Mouse (Mus musculus): Measurements from ENCODE around the gene Lats2.
A peak's percentile ranks its signal among the peaks of the same experiment; 100 is the strongest.
"Not testable (repeated sequence)": the region's sequence is repeated elsewhere in the genome, so short reads cannot be mapped to it uniquely, and the experiment has no call there.

Lats2 gene

DNA sequence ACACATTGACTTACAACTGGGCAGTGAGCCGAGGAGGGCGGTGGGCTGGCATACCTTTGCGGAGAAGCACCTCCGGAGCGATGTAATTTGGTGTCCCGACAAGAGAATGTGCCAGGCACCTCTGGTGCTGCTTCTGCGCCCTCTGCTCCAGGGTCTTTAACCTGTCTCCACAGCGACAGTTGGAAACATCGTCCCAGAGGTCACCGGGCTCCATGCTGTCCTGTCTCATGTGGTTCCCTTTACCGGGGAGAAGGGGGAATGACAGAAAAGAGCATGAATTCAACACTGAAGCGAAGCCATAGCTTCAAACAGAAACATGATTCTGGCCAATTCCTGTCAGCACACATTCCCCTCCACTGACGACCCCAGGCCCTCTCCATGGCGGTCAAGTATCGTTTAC, 62.1 kb downstream of the Lats2 start:
- DNase-seq (ENCODE audit: extremely low read depth, low read depth), result no peak

DNA sequence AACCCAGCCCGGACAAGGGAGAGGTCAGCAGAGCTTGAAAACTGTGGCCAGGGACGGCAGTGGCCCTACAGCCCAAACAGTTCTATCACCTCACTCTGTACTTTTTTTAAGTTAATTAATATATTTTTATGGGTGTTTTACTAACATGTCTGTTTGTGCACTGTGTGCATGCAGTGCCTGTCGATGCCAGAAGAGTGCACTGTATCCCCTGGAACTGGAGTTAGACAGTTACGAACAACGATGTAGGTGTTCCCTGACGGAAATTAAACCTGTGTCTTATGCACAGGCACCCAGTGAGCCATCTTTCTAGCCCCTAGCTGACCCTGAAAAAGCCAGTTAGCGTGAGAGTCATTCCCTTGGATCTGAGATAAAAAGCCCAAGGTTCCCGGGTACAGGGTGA, 62.6 kb downstream of the Lats2 start:
- DNase-seq (ENCODE audit: extremely low read depth, low read depth), result no peak

DNA sequence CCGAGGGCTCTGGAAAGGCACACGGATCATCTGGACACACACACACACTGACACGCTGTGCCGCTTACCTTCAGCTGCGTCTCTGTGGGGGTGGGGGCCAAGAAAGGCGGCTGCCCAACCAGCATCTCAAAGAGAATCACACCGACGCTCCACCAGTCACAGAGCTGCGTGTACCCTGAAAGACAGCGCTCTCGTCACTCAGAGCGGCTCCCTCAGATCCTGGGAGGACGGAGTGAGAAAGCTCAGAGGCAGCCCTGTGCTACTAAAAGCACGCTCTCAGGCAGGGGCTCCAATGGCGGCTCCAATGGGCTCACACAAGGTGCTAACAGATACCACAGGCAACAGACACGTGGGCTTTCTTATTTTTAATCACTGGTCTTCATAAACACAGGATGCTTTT, 63.9 kb downstream of the Lats2 start:
- DNase-seq (ENCODE audit: extremely low read depth, low read depth), result no peak

DNA sequence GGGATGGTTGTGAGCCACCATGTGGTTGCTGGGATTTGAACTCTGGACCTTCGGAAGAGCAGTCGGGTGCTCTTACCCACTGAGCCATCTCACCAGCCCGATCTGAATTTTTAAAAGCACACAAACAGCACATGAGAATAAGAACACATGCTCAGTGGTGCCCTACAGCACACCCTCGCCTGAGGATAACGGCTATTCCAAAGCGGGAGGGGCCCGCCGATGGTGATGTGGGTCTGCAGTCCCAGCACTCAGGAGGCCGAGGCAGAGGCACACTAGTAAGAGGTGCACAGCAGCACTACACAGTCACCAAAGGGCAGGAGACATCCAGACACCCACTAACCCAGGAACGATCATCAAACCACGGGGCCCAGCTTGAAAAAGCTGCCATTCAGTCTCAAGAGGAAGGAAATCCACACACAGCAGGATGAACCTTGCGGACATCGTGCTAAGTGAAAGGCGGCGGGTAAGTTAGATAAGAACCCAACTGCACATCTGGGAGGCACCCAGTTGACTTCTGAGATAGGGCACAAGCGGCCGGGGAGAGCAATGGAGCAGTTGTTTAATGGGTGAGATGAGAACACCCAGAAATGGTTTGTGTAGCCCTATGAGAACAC, 65.6 kb downstream of the Lats2 start:
- DNase-seq (ENCODE audit: extremely low read depth, low read depth), result peak; percentile 76

DNA sequence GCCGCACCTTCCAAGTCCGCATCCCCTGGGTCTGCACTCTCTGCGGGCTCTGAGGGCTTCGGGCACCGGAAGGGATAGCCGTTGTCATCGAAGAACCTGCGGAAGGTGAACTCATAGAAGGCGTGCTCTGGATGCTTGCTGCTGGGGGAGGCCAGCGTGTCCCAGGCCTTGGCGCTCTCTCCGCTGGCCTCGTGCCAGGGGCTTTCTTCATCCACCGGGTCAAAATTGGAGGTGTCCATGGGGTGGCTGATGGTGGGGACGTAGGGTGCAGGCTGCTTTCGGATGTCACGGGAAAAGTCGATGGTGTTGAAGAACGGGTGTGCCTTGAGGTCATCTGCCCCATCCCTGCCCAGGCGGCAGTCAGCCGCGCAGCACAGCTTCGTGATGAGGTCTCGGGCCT, 66.9 kb downstream of the Lats2 start:
- no peak for DNase-seq (ENCODE audit: extremely low read depth, low read depth)

DNA sequence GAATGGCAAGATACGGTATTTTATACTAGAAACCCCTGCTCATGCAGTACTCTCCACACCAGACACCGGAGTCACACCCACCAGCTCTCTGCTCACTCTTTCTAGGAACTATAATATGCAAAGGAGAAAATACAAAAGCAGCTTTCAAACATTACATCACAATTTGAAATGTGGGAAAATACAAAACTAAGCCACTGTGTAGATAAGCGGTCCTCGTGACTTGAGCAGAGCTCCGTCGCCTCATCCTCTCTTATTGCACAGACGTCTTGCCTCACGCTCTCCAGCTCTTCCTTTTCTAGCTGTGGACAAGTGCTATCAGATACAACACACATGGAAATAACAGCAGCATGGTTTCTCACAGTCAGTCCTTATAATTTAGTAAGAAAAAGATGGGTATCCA, 67.5 kb downstream of the Lats2 start:
- no peak for DNase-seq (ENCODE audit: extremely low read depth, low read depth)

DNA sequence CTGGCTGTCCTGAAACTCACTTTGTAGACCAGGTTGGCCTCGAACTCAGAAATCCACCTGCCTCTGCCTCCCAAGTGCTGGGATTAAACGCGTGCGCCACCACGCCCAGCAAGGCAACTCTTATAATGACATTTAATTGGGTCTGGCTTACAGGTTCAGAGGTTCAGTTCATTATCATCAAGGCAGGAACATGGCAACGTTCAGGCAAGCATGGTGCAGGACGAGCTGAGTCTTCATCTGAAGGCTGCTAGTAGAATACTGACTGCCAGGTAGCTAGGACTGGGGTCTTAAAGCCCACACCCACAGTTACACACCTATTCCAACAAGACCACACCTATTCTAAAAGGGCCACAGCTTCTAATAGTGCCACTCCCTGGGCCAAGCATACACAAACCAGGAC, 70.1 kb downstream of the Lats2 start:
- DNase-seq (ENCODE audit: extremely low read depth, low read depth), result not testable (repeated sequence)

DNA sequence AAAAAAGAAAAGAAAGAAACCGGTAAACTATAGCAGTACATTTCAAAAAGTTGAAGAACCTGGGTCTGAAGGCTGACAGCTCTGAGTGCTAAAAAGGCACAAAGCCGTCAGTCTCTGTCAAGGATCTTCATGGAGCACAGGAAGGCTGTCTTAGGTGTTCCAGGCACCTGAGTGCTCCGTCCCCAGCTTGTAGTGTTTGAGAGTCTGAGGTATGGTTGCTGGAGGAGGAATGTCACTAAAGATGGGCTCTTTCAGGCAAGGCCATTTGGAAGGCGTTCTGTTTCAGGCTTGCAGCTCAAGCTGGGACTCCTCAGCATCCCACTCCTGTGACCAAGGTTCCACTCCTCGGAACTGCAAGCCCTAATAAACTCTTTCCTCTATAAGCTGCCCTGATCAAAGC, 70.7 kb downstream of the Lats2 start:
- DNase-seq (ENCODE audit: extremely low read depth, low read depth), result no peak

DNA sequence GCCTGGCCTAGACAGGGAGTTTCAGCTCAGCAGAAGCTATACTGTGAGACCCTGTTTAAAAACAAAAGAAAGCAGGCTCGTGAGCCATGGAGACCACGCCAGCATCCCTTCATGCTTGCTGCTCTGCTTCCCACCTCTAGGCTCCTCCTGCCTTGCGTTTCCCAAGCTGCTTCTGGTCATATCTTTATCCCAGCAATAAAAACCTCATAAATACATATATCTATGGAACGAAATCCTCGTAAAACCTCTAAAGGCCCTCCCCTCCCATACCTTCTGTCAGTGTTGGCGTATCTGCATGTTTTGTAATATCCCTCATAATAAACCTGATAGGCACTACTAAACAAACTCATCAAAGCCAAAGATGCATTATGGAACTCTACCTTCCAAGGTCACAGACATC, 71.5 kb downstream of the Lats2 start:
- DNase-seq (ENCODE audit: extremely low read depth, low read depth), result no peak

DNA sequence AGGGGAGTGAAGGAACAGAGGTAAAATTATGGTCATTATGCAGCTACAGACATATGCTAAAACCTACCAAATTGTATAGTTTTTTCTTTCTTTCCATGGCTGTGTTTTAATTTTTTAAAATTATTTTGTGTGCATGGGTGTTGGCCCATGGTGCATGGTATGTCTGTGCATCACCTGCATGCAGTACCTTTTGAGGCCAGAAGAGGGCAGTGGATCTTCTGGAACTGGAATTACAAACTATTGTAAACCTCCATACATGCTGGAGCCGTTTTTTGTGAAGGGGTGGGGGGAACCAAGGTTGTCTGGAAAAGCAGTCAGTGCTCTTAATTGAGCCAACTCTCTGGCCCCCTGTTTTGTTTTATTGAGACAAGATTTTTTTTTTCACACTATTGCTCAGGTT, 73.6 kb downstream of the Lats2 start:
- no peak for DNase-seq (ENCODE audit: extremely low read depth, low read depth)

DNA sequence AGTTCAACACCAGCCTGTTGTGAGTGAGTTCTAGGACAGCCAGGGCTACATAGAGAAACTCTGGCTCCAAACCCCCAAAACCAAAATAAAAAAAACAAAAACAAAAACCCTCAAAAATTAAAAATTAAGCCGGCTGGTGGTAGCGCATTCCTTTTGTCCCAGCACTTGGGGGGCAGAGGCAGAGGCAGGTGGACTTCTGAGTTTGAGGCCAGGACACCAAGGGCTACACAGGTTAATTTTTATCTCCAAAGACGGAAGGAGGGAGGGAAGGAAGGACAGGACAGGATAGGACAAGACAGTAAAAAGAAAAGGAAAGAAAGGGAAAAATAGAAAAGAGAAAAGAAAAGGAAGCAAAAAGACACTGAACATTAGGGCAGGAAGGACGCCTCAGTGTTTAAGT, 75.4 kb downstream of the Lats2 start:
- DNase-seq (ENCODE audit: extremely low read depth, low read depth), result no peak

DNA sequence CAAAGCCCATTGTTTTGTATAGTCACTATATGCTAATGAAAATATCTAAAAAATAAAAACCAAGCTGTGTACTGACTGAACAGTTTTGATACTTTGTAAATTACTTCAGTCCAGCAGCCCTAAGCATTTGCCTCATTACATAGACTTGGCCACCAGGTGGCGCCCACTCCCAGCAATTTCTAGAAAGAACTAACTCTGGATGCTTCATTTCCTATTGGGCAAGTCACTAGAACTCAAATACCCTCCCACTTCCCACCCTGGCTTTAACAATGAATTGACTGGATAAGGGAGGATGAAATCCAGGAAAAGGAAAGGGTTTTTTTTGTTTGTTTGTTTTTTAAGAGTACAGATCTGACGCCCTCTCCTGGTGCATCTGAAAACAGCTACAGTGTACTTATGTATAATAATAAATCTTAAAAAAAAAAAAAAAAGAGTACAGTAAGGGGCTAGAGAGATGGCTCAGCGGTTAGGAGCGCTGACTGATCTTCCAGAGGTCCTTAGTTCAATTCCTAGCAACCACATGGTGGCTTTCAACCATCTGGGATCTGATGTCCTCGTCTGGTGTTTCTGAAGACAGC, 78.1 kb downstream of the Lats2 start:
- peak; percentile 68 for DNase-seq (ENCODE audit: extremely low read depth, low read depth)

DNA sequence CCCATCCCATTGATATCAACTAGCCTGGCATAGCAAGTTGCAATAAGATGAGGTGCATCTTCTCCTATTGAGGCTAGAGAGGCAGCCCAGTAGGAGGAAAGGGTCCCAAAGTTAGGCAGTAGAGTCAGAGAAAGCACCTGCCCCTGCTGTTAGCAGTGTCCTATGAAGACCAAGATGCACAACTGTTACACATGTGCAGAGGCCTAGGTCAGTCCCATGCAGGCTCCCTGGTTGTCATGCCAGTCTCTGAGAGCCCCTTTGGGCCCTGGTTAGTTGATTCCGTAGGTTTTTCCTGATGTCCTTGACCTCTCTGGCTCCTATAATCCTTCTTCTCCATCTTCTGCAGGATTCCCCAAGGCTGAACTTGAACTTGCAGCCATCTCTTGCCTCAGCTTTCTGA, 78.7 kb downstream of the Lats2 start:
- no peak for DNase-seq (ENCODE audit: extremely low read depth, low read depth)

DNA sequence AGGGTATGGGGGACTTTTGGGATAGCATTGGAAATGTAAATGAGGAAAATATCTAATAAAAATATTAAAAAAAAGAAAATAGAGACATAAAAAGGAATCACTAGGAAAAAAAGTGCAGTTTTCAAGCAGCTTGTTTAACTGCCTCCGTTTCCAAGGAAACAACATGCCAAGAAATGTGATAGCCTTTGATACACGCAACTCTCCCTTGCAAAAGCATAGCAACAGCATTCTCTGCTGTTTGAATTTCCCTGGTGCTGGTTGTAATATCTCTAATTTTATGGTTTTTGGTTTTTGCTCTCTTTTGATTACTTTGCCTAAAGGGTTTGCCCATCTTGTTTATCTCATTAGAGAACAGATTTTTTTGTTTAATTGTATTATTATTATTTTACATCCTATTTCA, 82.7 kb downstream of the Lats2 start:
- no peak for DNase-seq (ENCODE audit: extremely low read depth, low read depth)

DNA sequence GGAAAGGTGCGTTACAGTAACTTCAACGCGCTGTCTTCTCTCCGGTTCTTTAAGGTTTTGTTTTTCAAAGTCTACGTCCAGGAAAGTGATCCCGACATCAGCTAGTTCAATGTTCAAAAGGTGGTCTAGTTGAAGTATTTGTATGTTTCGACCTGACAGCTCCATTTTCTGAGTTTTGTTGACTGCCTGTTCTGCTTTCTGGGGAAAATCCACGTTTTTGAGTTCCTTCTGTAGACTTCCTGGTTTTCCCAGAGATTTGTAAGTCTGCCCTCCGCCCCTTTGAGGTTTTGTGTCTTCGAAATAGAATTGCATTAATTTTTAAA, 92.6 kb downstream of the Lats2 start:
- DNase-seq (ENCODE audit: extremely low read depth, low read depth), result no peak

DNA sequence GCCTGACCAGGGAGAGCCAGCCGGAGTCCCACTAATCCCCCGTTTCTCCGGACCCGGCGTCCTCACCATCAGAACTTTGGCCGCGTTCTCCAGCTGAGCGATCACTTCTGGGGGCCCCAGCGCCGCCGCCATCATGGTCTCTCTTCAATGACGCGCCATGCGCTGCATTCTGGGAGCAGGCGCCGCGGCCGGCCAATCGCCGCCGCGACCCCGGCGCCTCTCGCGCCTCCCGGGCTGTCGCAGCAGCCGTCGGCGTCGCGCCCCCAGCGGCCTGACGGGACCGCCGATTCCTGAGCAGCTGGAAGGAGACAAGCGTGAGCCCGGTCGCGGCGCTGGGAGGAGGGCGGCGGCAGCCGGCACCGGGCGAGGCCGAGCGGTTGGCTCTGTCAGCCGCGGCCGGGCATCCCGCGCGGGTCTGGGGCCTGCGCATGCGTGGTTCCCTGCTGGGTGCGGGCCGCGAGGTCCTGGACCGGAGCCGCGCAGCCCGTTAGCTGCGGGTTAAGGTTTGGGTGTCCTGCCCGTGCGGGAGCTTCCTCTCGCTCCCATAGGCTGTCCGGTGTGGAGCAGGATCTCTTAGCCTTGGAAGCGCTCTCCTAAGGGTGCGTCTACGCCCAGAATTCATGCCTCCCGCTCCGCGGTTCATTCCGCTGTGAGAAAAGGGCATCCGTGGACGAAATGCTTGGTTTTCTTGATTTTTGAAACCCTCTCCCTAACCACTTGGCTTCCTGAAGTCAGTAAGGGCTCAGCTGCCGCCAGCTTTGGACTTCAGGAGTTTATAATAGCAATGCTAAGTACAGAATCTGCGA, 93.2 kb downstream of the Lats2 start, which contains the start of gene Xpo4:
Gene Xpo4 (minus strand): TSS at position 609 of the 806 bp plus-strand sequence.
- DNase-seq (ENCODE audit: extremely low read depth, low read depth), result peak; percentile 36

DNA sequence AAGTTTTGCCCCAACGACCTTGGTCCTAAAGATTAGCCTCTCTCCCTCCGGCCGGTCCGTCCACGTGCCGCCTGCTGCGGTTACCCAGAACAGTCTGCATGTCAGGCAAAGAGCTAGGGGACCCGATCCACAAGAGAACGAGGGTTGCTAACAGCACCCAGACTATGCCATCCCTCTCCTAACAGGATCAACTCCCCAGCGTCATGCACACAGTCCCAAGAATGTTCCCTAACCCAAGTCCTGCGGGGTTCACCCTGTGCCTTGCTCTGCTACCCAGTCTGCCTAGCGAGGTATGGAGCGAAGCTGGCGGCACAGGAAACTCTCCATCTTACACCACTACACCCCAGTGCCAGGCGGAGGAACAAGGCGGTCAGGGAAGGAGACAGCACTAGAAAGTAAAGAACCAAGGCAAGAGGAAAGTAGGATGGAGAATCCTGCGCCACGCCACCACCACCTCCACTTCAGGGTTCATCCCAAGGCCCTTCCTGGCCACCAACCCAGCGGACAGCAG, 93.8 kb downstream of the Lats2 start:
- peak; percentile 24 for DNase-seq (ENCODE audit: extremely low read depth, low read depth)

DNA sequence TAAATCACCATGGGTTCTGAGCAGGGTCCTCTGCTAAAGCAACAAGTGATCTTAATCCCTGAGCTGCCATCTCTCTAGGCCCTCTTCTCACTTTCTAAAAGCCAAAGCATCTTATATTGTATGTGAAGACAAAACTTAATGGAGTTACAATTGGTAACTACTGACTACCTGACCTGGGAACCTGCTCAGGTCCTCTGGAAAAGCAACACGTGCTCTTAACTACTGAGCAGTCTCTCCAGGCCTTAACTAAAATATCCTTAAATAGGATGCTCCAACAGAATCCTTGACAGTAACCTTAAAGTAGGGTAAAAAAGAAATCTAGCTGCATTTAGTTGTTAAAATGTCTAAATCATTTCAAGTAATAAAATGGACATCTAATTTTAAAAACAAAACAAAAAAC, 94.6 kb downstream of the Lats2 start:
- no peak for DNase-seq (ENCODE audit: extremely low read depth, low read depth)

DNA sequence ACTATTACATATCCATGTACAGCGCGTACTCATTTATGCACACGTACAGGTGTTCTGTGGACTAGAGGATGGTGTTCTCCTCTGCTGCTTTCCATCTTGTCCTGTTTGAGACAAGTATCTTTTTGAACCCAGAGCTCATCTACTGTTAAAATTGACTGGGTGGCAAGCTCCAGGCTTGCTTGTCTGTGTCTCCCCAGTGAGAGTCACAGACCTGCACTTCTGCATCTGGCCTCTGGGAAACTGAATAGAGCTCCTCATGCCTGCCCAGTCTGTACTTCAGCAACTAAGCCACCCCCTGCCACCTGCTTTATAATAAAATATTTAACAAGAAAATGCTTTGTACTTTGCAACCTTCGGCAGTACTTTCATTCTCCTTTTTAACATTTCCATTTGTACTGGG, 99.9 kb downstream of the Lats2 start:
- no peak for DNase-seq (ENCODE audit: extremely low read depth, low read depth)

DNA sequence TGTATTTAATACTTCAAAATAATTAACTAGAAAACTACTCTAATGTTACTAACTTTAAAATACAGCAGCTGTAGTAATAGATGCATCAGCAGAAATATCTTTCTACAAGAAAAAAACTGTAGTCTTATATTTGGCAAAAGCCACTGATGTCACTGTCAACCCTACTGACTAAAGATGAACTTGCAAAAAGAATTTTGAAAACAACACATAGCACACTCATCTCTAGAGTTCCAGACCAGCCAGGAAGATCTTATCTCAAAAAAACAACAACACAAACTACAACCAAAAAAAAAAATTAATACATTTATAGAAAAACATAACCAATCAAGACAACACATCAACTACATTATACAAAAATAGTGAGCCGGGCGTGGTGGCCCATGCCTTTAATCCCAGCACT, 100.7 kb downstream of the Lats2 start:
- DNase-seq (ENCODE audit: extremely low read depth, low read depth), result no peak

DNA sequence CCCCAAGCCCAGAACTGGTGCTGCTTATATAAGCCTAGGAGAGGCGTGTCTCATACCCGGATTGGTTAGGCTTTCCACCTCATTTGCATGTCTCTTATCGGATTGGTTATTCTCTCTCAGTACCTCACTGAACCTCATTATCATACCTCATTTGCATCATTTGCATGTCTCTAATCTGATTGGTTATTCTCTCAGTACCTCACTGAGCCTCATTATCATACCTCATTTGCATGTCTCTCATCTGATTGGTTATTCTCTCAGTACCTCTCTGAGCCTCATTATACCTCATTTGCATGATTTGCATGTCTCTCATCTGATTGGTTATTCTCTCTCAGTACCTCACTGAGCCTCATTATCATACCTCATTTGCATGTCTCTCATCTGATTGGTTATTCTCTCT, 101.7 kb downstream of the Lats2 start:
- DNase-seq (ENCODE audit: extremely low read depth, low read depth), result not testable (repeated sequence)

DNA sequence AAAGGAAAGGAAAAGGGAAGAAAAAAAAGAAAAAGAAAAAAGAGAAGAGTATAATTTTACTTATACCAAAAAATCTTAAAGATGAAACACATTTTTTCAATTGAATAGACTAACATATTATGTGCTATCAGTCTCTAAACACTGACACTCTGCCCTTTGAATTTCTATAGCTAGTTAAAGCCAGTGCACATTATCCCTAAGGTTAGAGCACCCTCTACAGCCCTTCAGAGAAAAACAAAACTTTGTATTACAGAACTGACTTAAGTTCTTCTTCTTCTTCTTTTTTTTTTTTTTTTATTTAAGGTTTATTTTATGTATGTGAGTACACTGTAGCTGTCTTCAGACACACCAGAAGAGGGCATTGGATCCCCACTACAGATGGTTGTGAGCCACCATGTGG, 108.7 kb downstream of the Lats2 start:
- DNase-seq (ENCODE audit: extremely low read depth, low read depth), result no peak

DNA sequence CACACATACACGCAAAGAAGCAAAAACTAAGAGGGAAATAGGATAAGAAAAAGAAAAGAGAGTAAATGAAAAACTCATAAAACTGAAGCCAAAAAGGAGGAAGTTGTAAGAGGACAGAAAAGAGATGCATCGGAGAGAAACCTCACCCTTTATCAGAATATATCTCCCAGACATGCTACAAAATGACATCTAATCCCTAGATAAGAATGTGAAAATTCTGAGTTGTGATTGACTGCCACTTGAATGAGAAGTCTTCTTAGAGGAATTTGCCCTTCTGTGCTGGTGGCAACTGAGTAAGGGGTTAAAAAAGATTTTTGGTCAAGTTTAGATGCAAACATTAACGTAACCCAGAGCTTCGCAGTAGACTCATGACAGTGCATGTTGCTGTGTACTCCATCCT, 112.0 kb downstream of the Lats2 start:
- DNase-seq (ENCODE audit: extremely low read depth, low read depth), result no peak
